37 mouse cellular contexts compared by ENCODE assay signal in the genomic region with DNA sequence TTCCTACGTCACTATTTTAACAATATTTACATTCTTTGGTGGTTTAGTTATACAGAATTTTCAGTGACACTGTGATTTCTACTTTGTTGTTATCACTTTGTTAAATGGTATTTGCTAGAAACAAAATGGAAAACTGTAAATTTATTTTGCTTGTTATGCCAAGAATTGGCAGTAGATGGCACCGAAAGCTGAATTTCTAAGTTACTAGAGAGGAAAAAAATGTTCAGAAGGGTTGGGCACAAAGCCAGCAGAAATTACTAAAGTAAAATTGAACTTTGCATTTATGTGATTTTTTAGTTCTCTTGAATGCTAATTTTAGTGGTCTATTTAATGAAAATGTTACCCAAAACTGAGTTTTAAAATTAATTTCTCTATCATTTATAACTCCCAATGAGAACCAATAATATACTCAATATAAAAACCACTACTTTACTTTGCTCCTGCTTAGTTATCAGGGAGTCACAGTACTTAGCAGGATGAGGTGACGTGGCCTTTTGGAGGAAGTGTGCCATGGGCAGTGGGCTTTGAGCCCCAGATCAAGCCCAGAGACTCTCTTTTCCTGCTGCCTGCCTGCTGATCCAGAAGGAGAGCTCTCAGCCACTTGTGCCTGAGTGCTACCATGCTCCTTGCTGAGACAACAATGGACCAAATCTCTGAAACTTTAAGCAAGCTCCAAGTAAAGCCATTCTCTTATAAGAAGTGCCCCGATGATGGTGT. TPM values are rescaled to one million over a fixed set of nuclear protein-coding genes. Genes with fewer than 3 reads are reported as not detected.
DNase-seq lines count a peak whose midpoint lies in the region; TF ChIP-seq lines count a peak whose summit lies in the region.
"Not testable (repeated sequence)": the region's sequence is repeated elsewhere in the genome, so short reads cannot be mapped to it uniquely, and the experiment has no call there.
"Had no signal": no experiment of that assay in that cellular context is flagged by ENCODE, and none has a peak within 500 bp of the region (broad histone marks: within the 10 kb centered on the region; RNA-seq: fewer than 3 reads in every experiment).

No protein-coding gene starts in this region.

- 55% methylated on average over 4 of the region's 4 CpGs for WGBS in heart, embryonic 10.5 days
- WGBS in kidney, adult 2 months = 57% methylated on average over 4 of the region's 4 CpGs

- H3K4me3 ChIP-seq in heart, embryonic 10.5 days; kidney, adult 2 months (ENCODE audit: insufficient read depth, low read depth, low read length): not testable (repeated sequence)

- TF ChIP-seq POLR2A in brain, embryonic 14.5 days (IDR thresholded peaks at IDR 0.05; ENCODE audit: borderline replicate concordance, extremely low read depth, insufficient read depth, insufficient read length, poor library complexity, severe bottlenecking); kidney, adult 2 months (IDR thresholded peaks at IDR 0.05; ENCODE audit: low read depth, low read length): not testable (repeated sequence)

- not testable (repeated sequence) for TF ChIP-seq CTCF in brain, embryonic 14.5 days (IDR thresholded peaks at IDR 0.05; ENCODE audit: borderline replicate concordance, extremely low read depth, insufficient read depth, insufficient read length); kidney, adult 2 months (conservative IDR thresholded peaks at IDR 0.05; ENCODE audit: insufficient read depth, insufficient read length, low read depth, low read length)

- H3K27me3 ChIP-seq in heart, embryonic 10.5 days (ENCODE audit: insufficient read depth, poor library complexity, severe bottlenecking); kidney, adult 2 months (replicated peaks; ENCODE audit: control insufficient read depth, insufficient read depth, low read length): not testable (repeated sequence)

- not testable (repeated sequence) for H3K4me1 ChIP-seq in heart, embryonic 10.5 days; kidney, adult 2 months (ENCODE audit: control insufficient read depth, insufficient read depth, low read length)

- DNase-seq in ZHBTc4 (ENCODE audit: low read depth, low spot score) = peak; percentile 13
- DNase-seq in brain, embryonic 14.5 days (ENCODE audit: low read depth) = peak; percentile 8
- DNase-seq in heart, embryonic 10.5 days (ENCODE audit: low spot score) = peak; percentile 74
- peak; percentile 38 for DNase-seq in kidney, adult 2 months
- DNase-seq in kidney, postnatal 36 days = peak; percentile 19 to 21
- peak; percentile 46 to 71 for DNase-seq in left cerebral cortex, postnatal 14 days (ENCODE audit: low spot score in 2 of 2)
- peak; percentile 2 for DNase-seq in retina, embryonic 14.5 days (ENCODE audit: low spot score)

- H3K9me3 ChIP-seq in heart, embryonic 10.5 days = not testable (repeated sequence)

- H3K27ac ChIP-seq in heart, embryonic 10.5 days; kidney, adult 2 months (ENCODE audit: insufficient read depth, low read depth, low read length): not testable (repeated sequence)

- not testable (repeated sequence) for H3K36me3 ChIP-seq in heart, embryonic 10.5 days; kidney, adult 2 months (ENCODE audit: control insufficient read depth, insufficient read depth, low read length)

- intact Hi-C loops in left cerebral cortex, postnatal 14 days (cut with DNase I) = not testable (repeated sequence)

RNA-seq across cellular contexts. Expression of gene Speer4e, which starts 9.4 kb away (rescaled TPM):
- not detected in 2 replicates for polyA plus RNA-seq in brain, embryonic 14.5 days (2012; rRNA removed)
- polyA plus RNA-seq in heart, embryonic 10.5 days (2016; fragmentation: Nextera tagmentation; extraction: Ambion mirVana) = not detected in 2 replicates
- not detected in 2 replicates for polyA plus RNA-seq in kidney, adult 2 months (2012; rRNA removed)
- not detected for total RNA-seq in left cerebral cortex, postnatal 14 days (2021)
- total RNA-seq: adrenal gland, adult 2 months; forebrain, postnatal 0 days; gastrocnemius, adult 8-10 months; gastrocnemius, postnatal 4 days; heart, adult 8-10 months; heart, postnatal 14 days; layer of hippocampus, adult 18-20 months; layer of hippocampus, postnatal 25 days; megakaryocyte progenitor cell, adult 5-6 weeks; neutrophil, adult 5-6 weeks had no signal
- polyA plus RNA-seq: adrenal gland, adult 2 months; cortical plate, adult 2 months; embryonic facial prominence, embryonic 10.5 days; embryonic facial prominence, embryonic 15.5 days; forebrain, embryonic 12.5 days; forebrain, postnatal 0 days; G1E; hindbrain, embryonic 11.5 days; hindbrain, embryonic 16.5 days; intestine, embryonic 15.5 days; kidney, embryonic 15.5 days; limb, embryonic 10.5 days; limb, embryonic 15.5 days; liver, embryonic 13.5 days; midbrain, embryonic 10.5 days; midbrain, embryonic 15.5 days; neural tube, embryonic 11.5 days; Patski; small intestine, adult 2 months; stomach, embryonic 14.5 days; thymus, postnatal 0 days had no signal

RNA-seq across cellular contexts. Expression of gene Gm10354, which starts 31.1 kb away (rescaled TPM):
- polyA plus RNA-seq in brain, embryonic 14.5 days (2012; rRNA removed) = not detected in 2 replicates
- not detected in 2 replicates for polyA plus RNA-seq in heart, embryonic 10.5 days (2016; fragmentation: Nextera tagmentation; extraction: Ambion mirVana)
- not detected in 2 replicates for polyA plus RNA-seq in kidney, adult 2 months (2012; rRNA removed)
- not detected for total RNA-seq in left cerebral cortex, postnatal 14 days (2021)
- total RNA-seq: adrenal gland, adult 2 months; forebrain, postnatal 0 days; gastrocnemius, adult 8-10 months; gastrocnemius, postnatal 4 days; heart, adult 8-10 months; heart, postnatal 14 days; layer of hippocampus, adult 18-20 months; layer of hippocampus, postnatal 25 days; megakaryocyte progenitor cell, adult 5-6 weeks; neutrophil, adult 5-6 weeks had no signal
- polyA plus RNA-seq: adrenal gland, adult 2 months; cortical plate, adult 2 months; embryonic facial prominence, embryonic 10.5 days; embryonic facial prominence, embryonic 15.5 days; forebrain, embryonic 12.5 days; forebrain, postnatal 0 days; G1E; heart, embryonic 14.5 days; hindbrain, embryonic 11.5 days; hindbrain, embryonic 16.5 days; intestine, embryonic 15.5 days; kidney, embryonic 15.5 days; limb, embryonic 10.5 days; limb, embryonic 15.5 days; liver, embryonic 13.5 days; midbrain, embryonic 10.5 days; midbrain, embryonic 15.5 days; neural tube, embryonic 11.5 days; Patski; small intestine, adult 2 months; stomach, embryonic 14.5 days had no signal

RNA-seq across cellular contexts. Expression of gene Gm9758, which starts 32.9 kb away (rescaled TPM):
- not detected in 2 replicates for polyA plus RNA-seq in brain, embryonic 14.5 days (2012; rRNA removed)
- polyA plus RNA-seq in heart, embryonic 10.5 days (2016; fragmentation: Nextera tagmentation; extraction: Ambion mirVana) = not detected in 2 replicates
- polyA plus RNA-seq in kidney, adult 2 months (2012; rRNA removed) = not detected in 2 replicates
- total RNA-seq in left cerebral cortex, postnatal 14 days (2021) = not detected
- total RNA-seq: adrenal gland, adult 2 months; forebrain, postnatal 0 days; G1E; gastrocnemius, adult 8-10 months; gastrocnemius, postnatal 4 days; heart, adult 8-10 months; heart, postnatal 14 days; layer of hippocampus, adult 18-20 months; layer of hippocampus, postnatal 25 days; megakaryocyte progenitor cell, adult 5-6 weeks; neutrophil, adult 5-6 weeks had no signal
- polyA plus RNA-seq: adrenal gland, adult 2 months; cortical plate, adult 2 months; embryonic facial prominence, embryonic 10.5 days; embryonic facial prominence, embryonic 15.5 days; forebrain, embryonic 12.5 days; forebrain, postnatal 0 days; G1E; heart, embryonic 14.5 days; hindbrain, embryonic 11.5 days; hindbrain, embryonic 16.5 days; intestine, embryonic 15.5 days; kidney, embryonic 15.5 days; limb, embryonic 10.5 days; limb, embryonic 15.5 days; liver, embryonic 13.5 days; midbrain, embryonic 10.5 days; midbrain, embryonic 15.5 days; neural tube, embryonic 11.5 days; Patski; small intestine, adult 2 months; stomach, embryonic 14.5 days; thymus, postnatal 0 days had no signal

Comparison
In these comparisons a context has a peak if more than half of its experiments do, and no peak if none do; other contexts are left out.
1. DNase-seq: peak in every context shown above with its lines; median percentile 74 in heart, embryonic 10.5 days; 58 in left cerebral cortex, postnatal 14 days; 38 in kidney, adult 2 months; 20 in kidney, postnatal 36 days; 13 in ZHBTc4; 8 in brain, embryonic 14.5 days; 2 in retina, embryonic 14.5 days.